Mouse (Mus musculus) neural tube, embryonic 11.5 days (tissue): ENCODE measurements around the gene Micall2. TPM values are rescaled to one million over a fixed set of nuclear protein-coding genes. Genes with fewer than 3 reads are reported as not detected.

Source experiments
- ATAC-seq: fragments of 200-750 bp; cut with Nextera tagmentation; 2 replicates; pipeline ENCODE4 v1.8.0; 2017; ENCODE audit warnings: moderate number of reproducible peaks, mild to moderate bottlenecking, moderate TSS enrichment, moderate library complexity; ENCODE audit not compliant: insufficient read depth, low FRiP score, low TSS enrichment
- DNase-seq: peaks from one replicate; pipeline ENCODE4 v3.0.0-alpha.2; 2015; ENCODE audit warnings: low spot score
- H3K27ac ChIP-seq: fragments of 300-500 bp; sonication (generic); 2 replicates; pipeline ENCODE4 v1.5.1; 2014; ENCODE audit warnings: low read depth, mild to moderate bottlenecking, low read length
- H3K27me3 ChIP-seq: fragments of 300-500 bp; sonication (generic); 2 replicates; pipeline ENCODE4 v1.6.1; 2014; ENCODE audit warnings: mild to moderate bottlenecking, low read length, mixed read lengths; ENCODE audit not compliant: control insufficient read depth, insufficient read depth
- H3K36me3 ChIP-seq: fragments of 300-500 bp; sonication (generic); 2 replicates; pipeline ENCODE4 v1.6.1; 2014; ENCODE audit warnings: mild to moderate bottlenecking, low read length, moderate library complexity, mixed read lengths; ENCODE audit not compliant: control insufficient read depth, insufficient read depth
- H3K4me1 ChIP-seq: fragments of 300-500 bp; sonication (generic); 2 replicates; pipeline ENCODE4 v1.6.1; 2014; ENCODE audit warnings: low read length, mixed read lengths; ENCODE audit not compliant: control insufficient read depth, insufficient read depth
- H3K4me2 ChIP-seq: fragments of 300-500 bp; sonication (generic); 2 replicates; pipeline ENCODE4 v1.6.1; 2014; ENCODE audit warnings: low read depth, mild to moderate bottlenecking, moderate library complexity
- H3K4me3 ChIP-seq: fragments of 300-500 bp; sonication (generic); 2 replicates; pipeline ENCODE4 v1.5.1; 2014; ENCODE audit warnings: low read depth, low read length
- H3K9ac ChIP-seq: fragments of 300-500 bp; sonication (generic); 2 replicates; pipeline ENCODE4 v1.6.1; 2014; ENCODE audit warnings: mild to moderate bottlenecking, low read length
- H3K9me3 ChIP-seq: fragments of 300-500 bp; sonication (generic); 2 replicates; pipeline ENCODE4 v1.6.1; 2016; ENCODE audit warnings: low read length; ENCODE audit not compliant: control insufficient read depth
- WGBS: fragments of 180-500 bp; shearing (Covaris S2); extraction: QIAGEN DNeasy Blood & Tissue Kit; methylation state at CpG from one replicate; pipeline ENCODE4 v1.1.7; 2014; 5-methylcytosine and 5-hydroxymethylcytosine counted together
- microRNA-seq: library from miRNA; unstranded; fragments of <30 nt; microRNA quantifications from one replicate; pipeline ENCODE4, GENCODE M21; 2016
- polyA plus RNA-seq: library from polyadenylated mRNA; unstranded; fragments of >200 nt; fragmentation: Nextera tagmentation; extraction: Ambion mirVana; gene quantifications from 2 replicates; pipeline ENCODE4 v1.2.1, GENCODE M21; 2014

The Micall2 gene
- polyA plus RNA-seq, 1 experiment from 2014 or later: 7.1 TPM

- Histone ChIP-seq H3K9ac (0 out of 2 replicates have a peak overlapping the region, but pooled peaks have one; percentile 5), H3K27ac (no peak overlapping the region), H3K4me1 (peaks cover 5% of the 10 kb centered on the region), H3K36me3 (no peaks in the 10 kb centered on the region), H3K9me3 (no peaks in the 10 kb centered on the region), H3K4me2 (peak overlapping the region; percentile 25), H3K27me3 (peaks cover 39% of the 10 kb centered on the region), H3K4me3 (no peak overlapping the region)
- ATAC-seq (peak; percentile 48), DNase-seq (peak; percentile 64)
- WGBS: under 1% methylated on average over 18 of the region's 18 CpGs
Observed at GRCm38 (mm10) chr5:139659307-139659706, 76.8 kb downstream of the Micall2 start.

- DNase-seq: no peak
- Histone ChIP-seq H3K4me1 (peaks cover 5% of the 10 kb centered on the region), H3K9ac (no peak overlapping the region), H3K9me3 (no peaks in the 10 kb centered on the region), H3K27ac (no peak overlapping the region), H3K4me3 (no peak overlapping the region), H3K27me3 (peaks cover 39% of the 10 kb centered on the region), H3K36me3 (no peaks in the 10 kb centered on the region), H3K4me2 (no peak overlapping the region)
- no peak for ATAC-seq
- WGBS: 29% methylated on average over 7 of the region's 7 CpGs
Observed at GRCm38 (mm10) chr5:139658865-139659264, 77.3 kb downstream of the Micall2 start.

DNA sequence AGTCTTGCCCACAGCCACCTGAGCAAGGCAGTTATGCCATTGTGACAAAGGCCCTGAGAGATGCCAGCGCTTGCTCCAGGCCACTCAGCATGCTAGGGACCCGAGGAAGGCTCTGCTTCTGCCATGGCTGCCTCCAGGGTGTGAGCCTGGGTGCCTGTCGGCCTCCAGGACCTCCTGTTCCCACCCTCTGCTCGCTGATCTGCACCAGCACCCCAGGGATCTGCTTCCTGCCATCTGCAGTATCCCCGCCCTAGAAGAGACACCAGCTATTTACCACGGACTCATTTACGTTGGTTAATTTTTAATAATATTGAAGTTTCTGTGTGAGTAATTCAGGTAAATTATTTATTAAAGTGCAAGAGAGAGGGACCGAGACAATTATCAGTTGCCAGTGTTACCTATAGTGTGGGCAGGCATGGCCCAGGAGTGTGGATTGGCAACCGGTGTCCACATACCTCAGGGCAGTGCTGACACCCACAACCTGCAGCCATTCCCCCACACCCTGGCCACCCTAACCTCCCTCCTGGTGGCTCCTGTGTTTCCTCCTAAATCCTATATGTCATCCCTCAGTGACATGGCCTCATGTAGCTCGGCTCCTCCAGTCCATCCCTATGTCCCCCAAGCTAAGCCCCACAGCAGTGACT lies 78.1 kb downstream of the Micall2 start:
- no peaks in the 10 kb centered on the region for H3K36me3 ChIP-seq
- WGBS: 61% methylated on average over 10 of the region's 10 CpGs
- H3K4me3 ChIP-seq: no peak overlapping the region
- H3K9me3 ChIP-seq: no peaks in the 10 kb centered on the region
- ATAC-seq (no peak), DNase-seq (no peak)
- H3K27ac ChIP-seq: no peak overlapping the region
- peaks cover 39% of the 10 kb centered on the region for H3K27me3 ChIP-seq
- H3K9ac ChIP-seq: no peak overlapping the region
- H3K4me1 ChIP-seq: peaks cover 5% of the 10 kb centered on the region
- no peak overlapping the region for H3K4me2 ChIP-seq

Small RNA genes within 50 kb of the gene (microRNA-seq; reads per million reads assigned to microRNA genes)
- not detected for gene Mir7037

Other genes starting within 250 kb of the Micall2 start
- 44.9 and 45.2 TPM in 2 replicates for gene Uncx, start 192.8 kb downstream of the Micall2 start, polyA plus RNA-seq
- 33.4 and 35.9 TPM in 2 replicates for gene Ints1, start 39.3 kb upstream of the Micall2 start, polyA plus RNA-seq
- gene Mafk, start 55.2 kb upstream of the Micall2 start, polyA plus RNA-seq: 7.0 and 8.3 TPM in 2 replicates
- 0.70 and 1.0 TPM in 2 replicates for gene Tmem184a, start 83.6 kb upstream of the Micall2 start, polyA plus RNA-seq
- 0.41 TPM in 1 of 2 replicates, not detected in the other for gene Gm26938, start 90.1 kb upstream of the Micall2 start, polyA plus RNA-seq
- 71.9 and 79.8 TPM in 2 replicates for gene Psmg3, start 90.5 kb upstream of the Micall2 start, polyA plus RNA-seq
- gene Elfn1, start 171.6 kb upstream of the Micall2 start, polyA plus RNA-seq: 2.3 and 2.5 TPM in 2 replicates